Mouse (Mus musculus) intestine, embryonic 16.5 days (tissue): ENCODE measurements around the gene Zkscan3. TPM values are rescaled to one million over a fixed set of nuclear protein-coding genes. Genes with fewer than 3 reads are reported as not detected.

Experiments
- ATAC-seq: fragments of 200-750 bp; cut with Nextera tagmentation; 2 replicates; pipeline ENCODE4 v1.8.0; 2017; ENCODE audit warnings: moderate TSS enrichment, moderate library complexity
- H3K27ac ChIP-seq: fragments of 300-500 bp; sonication (generic); 2 replicates; pipeline ENCODE4 v1.5.1; 2014; ENCODE audit warnings: mild to moderate bottlenecking, low read length
- H3K27me3 ChIP-seq: fragments of 300-500 bp; sonication (generic); replicated peaks from 2 replicates; pipeline ENCODE4 v1.6.1; 2014; ENCODE audit warnings: low read length, control low read depth, mixed read lengths; ENCODE audit not compliant: control insufficient read depth, insufficient read depth
- H3K36me3 ChIP-seq: fragments of 300-500 bp; sonication (generic); 2 replicates; pipeline ENCODE4 v1.6.1; 2014; ENCODE audit warnings: low read length, control low read depth; ENCODE audit not compliant: control insufficient read depth, insufficient read depth
- H3K4me1 ChIP-seq: fragments of 300-500 bp; sonication (generic); 2 replicates; pipeline ENCODE4 v1.6.1; 2014; ENCODE audit warnings: low read length, control low read depth, mixed read lengths; ENCODE audit not compliant: control insufficient read depth, insufficient read depth
- H3K4me2 ChIP-seq: fragments of 300-500 bp; sonication (generic); 2 replicates; pipeline ENCODE4 v1.6.1; 2014; ENCODE audit warnings: low read depth, low read length, control low read depth
- H3K4me3 ChIP-seq: fragments of 300-500 bp; sonication (generic); 2 replicates; pipeline ENCODE4 v1.5.1; 2014; ENCODE audit warnings: mild to moderate bottlenecking, low read length
- H3K9ac ChIP-seq: fragments of 300-500 bp; sonication (generic); 2 replicates; pipeline ENCODE4 v1.6.1; 2014; ENCODE audit warnings: low read depth, low read length
- H3K9me3 ChIP-seq: fragments of 300-500 bp; sonication (generic); 2 replicates; pipeline ENCODE4 v1.6.1; 2016; ENCODE audit warnings: low read length, control low read depth; ENCODE audit not compliant: control insufficient read depth
- WGBS: fragments of 180-500 bp; shearing (Covaris S2); extraction: QIAGEN DNeasy Blood & Tissue Kit; methylation state at CpG from one replicate; pipeline ENCODE4 v1.1.7; 2014; 5-methylcytosine and 5-hydroxymethylcytosine counted together
- microRNA counts: library from miRNA; unstranded; fragments of <30 nt; microRNA quantifications from one replicate; lab custom pipeline; 2016
- microRNA-seq: library from miRNA; unstranded; fragments of <30 nt; microRNA quantifications from one replicate; pipeline ENCODE4, GENCODE M21; 2016
- polyA plus RNA-seq: library from polyadenylated mRNA; unstranded; fragments of >200 nt; fragmentation: Nextera tagmentation; extraction: Ambion mirVana; gene quantifications from 2 replicates; pipeline ENCODE4 v1.2.1, GENCODE M21; 2015

The Zkscan3 gene
- polyA plus RNA-seq, 1 experiment from 2014 or later = 64.5 TPM

GRCm38 (mm10) chr13:21362621-21363248, 39.8 kb downstream of the Zkscan3 start, which contains the start of gene Zscan12:
Gene Zscan12, plus strand, starts transcription at chr13:21362820.
- no peaks in the 10 kb centered on the region for H3K9me3 ChIP-seq
- H3K4me3 ChIP-seq = peak within 1 kb of the TSS; percentile 93
- H3K4me1 ChIP-seq = peaks cover 12% of the 10 kb centered on the region
- no peaks in the 10 kb centered on the region for H3K27me3 ChIP-seq
- H3K27ac ChIP-seq = peak within 1 kb of the TSS; percentile 74
- WGBS = under 1% methylated on average over 28 of the region's 29 CpGs
- peak within 1 kb of the TSS; percentile 69 for H3K4me2 ChIP-seq
- H3K9ac ChIP-seq = peak within 1 kb of the TSS; percentile 95
- H3K36me3 ChIP-seq = no peaks in the 10 kb centered on the region
- ATAC-seq = peak; percentile 100

DNA sequence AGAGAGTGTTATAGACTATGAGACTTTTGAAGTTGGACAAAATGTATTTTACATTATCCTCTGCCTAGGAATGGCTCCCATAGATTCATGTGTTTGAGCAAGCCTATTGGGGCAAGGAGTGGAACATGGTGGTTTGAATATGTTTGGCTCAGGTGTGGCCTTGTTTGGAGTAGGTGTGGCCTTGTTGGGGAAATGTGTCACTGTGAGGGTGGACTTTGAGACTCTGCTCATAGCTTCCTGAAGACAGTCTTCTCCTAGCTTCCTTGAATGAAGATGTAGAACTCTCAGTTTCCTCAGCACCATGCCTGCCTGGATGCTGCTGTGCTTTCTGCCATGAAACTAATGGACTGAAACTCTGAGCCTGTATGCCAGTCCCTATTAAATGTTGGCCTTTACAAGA, 52.0 kb downstream of the Zkscan3 start:
- Histone ChIP-seq H3K4me2 (no peak overlapping the region), H3K9ac (no peak overlapping the region), H3K27me3 (no peaks in the 10 kb centered on the region), H3K36me3 (no peaks in the 10 kb centered on the region), H3K4me1 (no peaks in the 10 kb centered on the region), H3K4me3 (no peak overlapping the region), H3K9me3 (no peaks in the 10 kb centered on the region), H3K27ac (no peak overlapping the region)
- ATAC-seq = 0 out of 2 replicates have a peak, but pooled peaks have one; percentile 38

DNA sequence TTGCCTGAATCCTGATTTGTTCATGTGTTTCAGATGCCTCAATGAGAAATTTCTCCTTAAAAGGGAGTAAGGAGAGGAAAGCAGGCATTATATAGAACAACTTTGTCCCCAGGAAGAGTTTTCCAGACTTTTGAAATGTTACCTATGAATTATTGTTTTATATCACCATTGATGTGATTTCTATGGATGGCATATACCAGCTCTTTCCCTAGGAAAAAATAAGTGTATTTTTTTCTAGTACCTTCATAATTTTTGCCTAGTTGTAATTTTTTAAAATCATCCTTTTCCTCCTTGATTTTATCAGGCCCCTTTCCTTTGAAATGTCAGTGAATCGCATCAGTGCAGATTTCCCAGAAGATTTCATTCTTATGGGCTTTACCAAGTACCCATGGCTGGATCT, 55.9 kb downstream of the Zkscan3 start, which contains the start of gene Olfr1367:
TSS of gene Olfr1367 (plus strand) at position 301 of the 400 bp plus-strand sequence.
- Histone ChIP-seq H3K4me1 (no peaks in the 10 kb centered on the region), H3K9me3 (no peaks in the 10 kb centered on the region), H3K4me2 (no peak within 1 kb of the TSS), H3K27ac (no peak within 1 kb of the TSS), H3K9ac (no peak within 1 kb of the TSS), H3K4me3 (no peak within 1 kb of the TSS), H3K27me3 (no peaks in the 10 kb centered on the region), H3K36me3 (no peaks in the 10 kb centered on the region)
- no peak for ATAC-seq
- 78% methylated on average over 1 of the region's 1 CpGs for WGBS

MicroRNAs encoded within 50 kb of the gene (microRNA counts, 519-probe panel; counts per million panel counts)
- microRNA mmu-miR-1896 (lab: Ali Mortazavi, UCI) = 2,748 counts per million, percentile 68 among the panel's probes with 10 or more counts

Small RNA genes lying within 50 kb of the gene (microRNA-seq; reads per million reads assigned to microRNA genes)
- gene Mir1896 (not detected), gene Mir6942 (not detected)

Other genes starting within 250 kb of the Zkscan3 start
- 119 and 122 TPM in 2 replicates for gene Trim27, start 223.3 kb downstream of the Zkscan3 start, polyA plus RNA-seq
- gene Gpx5, start 110.0 kb downstream of the Zkscan3 start, polyA plus RNA-seq = not detected in 2 replicates
- not detected in 2 replicates for gene Gpx6, start 90.6 kb downstream of the Zkscan3 start, polyA plus RNA-seq
- gene Olfr1367, start 55.8 kb downstream of the Zkscan3 start, polyA plus RNA-seq = not detected in 2 replicates
- gene Zscan12, start 39.9 kb downstream of the Zkscan3 start, polyA plus RNA-seq = 6.6 and 7.9 TPM in 2 replicates
- 2.4 TPM in 2 replicates for gene Pgbd1, start 38.3 kb upstream of the Zkscan3 start, polyA plus RNA-seq
- 22.3 and 23.6 TPM in 2 replicates for gene Zscan26, start 51.0 kb upstream of the Zkscan3 start, polyA plus RNA-seq
- gene Nkapl, start 65.8 kb upstream of the Zkscan3 start, polyA plus RNA-seq = 1.8 and 2.0 TPM in 2 replicates
- gene Zkscan4, start 76.2 kb upstream of the Zkscan3 start, polyA plus RNA-seq = 2.4 and 2.5 TPM in 2 replicates
- not detected in 2 replicates for gene Gm10065, start 76.7 kb upstream of the Zkscan3 start, polyA plus RNA-seq
- gene AK157302, start 92.5 kb upstream of the Zkscan3 start, polyA plus RNA-seq = 0.22 and 0.39 TPM in 2 replicates
- gene Gm11273, start 98.7 kb upstream of the Zkscan3 start, polyA plus RNA-seq = 10.9 and 12.1 TPM in 2 replicates
- gene Zkscan8, start 128.4 kb upstream of the Zkscan3 start, polyA plus RNA-seq = 3.0 and 3.4 TPM in 2 replicates
- 0.11 and 0.17 TPM in 2 replicates for gene Olfr1366, start 140.1 kb upstream of the Zkscan3 start, polyA plus RNA-seq
- not detected in 2 replicates for gene Olfr1535, start 157.1 kb upstream of the Zkscan3 start, polyA plus RNA-seq
- not detected in 2 replicates for gene Olfr1364, start 179.0 kb upstream of the Zkscan3 start, polyA plus RNA-seq
- not detected in 2 replicates for gene Olfr1362, start 211.3 kb upstream of the Zkscan3 start, polyA plus RNA-seq
- gene Olfr11, start 239.8 kb upstream of the Zkscan3 start, polyA plus RNA-seq = not detected in 2 replicates